Mouse (Mus musculus) testis, adult 2 months (tissue): ENCODE data around the gene Vwce.

Source experiments
- CTCF ChIP-seq: fragments of 200-500 bp; IDR thresholded peaks from 2 replicates; pipeline ENCODE4 v1.5.1; 2012; ENCODE audit warnings: low read depth, mild to moderate bottlenecking, inconsistent platforms, low read length, moderate library complexity; ENCODE audit not compliant: control insufficient read depth, insufficient read depth, insufficient replicate concordance
- POLR2A ChIP-seq: fragments of 200-500 bp; IDR thresholded peaks from 2 replicates; pipeline ENCODE4 v1.6.1; 2012; ENCODE audit warnings: low read depth, mild to moderate bottlenecking, inconsistent platforms, low read length, moderate library complexity; ENCODE audit not compliant: control insufficient read depth

DNA sequence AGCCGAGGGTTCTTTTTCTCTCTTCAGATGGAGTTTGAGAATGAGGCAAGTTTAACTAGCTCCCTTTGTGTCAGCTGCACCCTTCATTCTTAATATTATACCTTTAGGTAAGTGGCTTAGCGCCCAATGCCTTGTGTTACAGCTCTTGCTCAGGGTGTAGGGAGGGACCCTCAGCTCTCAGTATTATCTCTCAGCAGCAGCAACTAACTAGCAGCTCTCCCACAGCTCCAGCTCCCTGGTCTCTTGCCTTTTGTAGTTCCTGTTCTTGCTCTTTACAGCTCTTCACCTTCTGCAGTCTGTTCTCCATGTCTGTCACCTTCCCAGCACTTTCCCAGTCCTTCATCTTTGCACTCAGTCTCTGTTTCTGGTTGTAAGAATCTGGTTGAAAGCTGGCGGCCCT is 57.6 kb downstream of the Vwce start:
- no peak for TF ChIP-seq CTCF
- no peak for TF ChIP-seq POLR2A
